Mouse (Mus musculus): ENCODE measurements around the gene Wars2.
A peak's percentile ranks its signal among the peaks of the same experiment; 100 is the strongest.

Wars2 gene

DNA sequence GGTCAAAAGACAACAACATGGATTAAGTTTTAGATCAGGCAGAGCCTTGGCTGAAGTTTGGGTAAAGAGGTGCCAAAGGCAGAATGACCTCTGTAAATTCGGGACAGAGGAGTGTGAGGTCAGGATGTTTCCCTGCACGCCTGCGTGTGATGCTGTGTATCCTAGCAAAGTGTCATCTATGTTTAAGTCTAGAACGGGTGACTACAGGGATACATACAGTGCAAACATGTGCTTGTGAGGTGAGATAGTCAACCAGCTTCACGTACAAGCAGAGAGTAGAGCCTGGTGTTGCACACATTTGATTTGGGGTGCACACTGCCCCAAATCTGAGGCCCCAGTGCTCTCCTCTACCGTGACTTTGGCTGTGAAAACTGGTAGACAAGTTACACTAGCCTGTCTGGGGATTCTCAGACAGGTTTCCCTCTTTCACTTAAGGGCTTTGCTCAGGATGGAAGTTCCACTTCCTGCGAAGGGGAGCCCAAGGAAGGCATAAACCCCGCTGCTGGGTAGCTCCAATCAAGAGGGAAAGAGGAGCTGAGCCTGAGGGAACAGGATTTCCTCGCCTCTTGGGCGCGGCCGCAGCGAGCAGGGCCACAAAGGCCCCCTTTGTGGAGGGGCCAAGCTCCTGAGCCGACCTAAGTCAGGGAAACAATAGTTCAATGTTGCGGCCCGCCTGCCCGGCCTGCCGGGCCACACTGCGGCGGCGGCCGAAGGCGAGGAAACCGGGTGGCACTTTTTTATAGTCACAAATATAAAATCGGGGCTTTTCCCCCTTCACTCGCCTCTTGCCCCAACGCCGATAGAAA lies 107.3 kb downstream of the Wars2 start:
- DNase-seq (ENCODE audit: low spot score in 2 of 2), result no peak

DNA sequence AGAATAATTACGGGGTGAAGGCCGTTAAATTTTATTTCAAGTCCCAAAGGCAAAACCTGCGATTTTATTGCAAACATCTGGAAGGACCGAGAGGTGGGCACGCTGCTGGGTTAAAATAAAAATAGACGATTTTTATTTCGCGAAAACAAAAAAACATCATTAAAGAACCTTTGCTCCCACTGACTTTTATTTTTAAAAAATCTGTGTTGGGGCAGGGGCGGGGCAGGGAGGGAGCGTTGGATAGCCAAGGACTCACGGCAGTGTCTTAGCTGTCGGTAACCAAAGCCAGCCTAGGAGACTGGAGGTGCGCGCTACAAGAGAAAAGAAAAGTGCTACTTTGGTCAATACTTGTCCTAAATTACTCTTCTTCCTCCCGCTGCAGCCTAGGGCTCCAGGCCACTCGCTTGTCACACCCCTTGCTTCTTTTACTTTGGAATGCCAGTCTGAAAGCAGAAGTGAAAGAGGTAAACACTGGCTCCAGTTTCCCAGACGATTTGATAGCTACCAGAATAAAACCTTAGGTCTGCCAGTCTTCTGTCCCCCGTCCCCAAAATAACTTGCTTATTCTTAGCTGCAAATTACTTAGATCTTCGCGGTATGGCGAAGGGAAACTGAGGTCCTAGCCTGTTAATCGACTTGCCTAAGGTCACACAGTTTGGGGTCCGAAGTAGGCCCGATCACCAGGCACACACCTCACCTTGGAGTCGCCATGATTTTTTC lies 108.1 kb downstream of the Wars2 start:
- no peak for DNase-seq (ENCODE audit: low spot score in 2 of 2)

DNA sequence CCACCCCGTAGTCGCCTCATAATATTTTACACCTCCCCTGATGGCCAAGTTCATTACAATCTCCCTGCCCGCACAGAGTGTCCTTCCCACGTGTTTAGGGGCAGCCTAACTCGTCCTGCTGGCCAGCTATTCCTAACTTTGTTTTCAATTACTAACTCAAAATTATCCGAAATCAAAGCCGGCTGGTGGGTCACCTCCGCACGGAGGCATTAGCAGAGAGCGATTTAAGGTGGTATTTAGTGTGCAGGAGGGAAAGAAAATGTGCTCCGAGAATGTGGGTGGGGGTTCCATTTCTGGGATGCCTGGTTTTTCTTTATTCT lies 108.6 kb downstream of the Wars2 start:
- DNase-seq (ENCODE audit: low spot score in 2 of 2), result no peak

DNA sequence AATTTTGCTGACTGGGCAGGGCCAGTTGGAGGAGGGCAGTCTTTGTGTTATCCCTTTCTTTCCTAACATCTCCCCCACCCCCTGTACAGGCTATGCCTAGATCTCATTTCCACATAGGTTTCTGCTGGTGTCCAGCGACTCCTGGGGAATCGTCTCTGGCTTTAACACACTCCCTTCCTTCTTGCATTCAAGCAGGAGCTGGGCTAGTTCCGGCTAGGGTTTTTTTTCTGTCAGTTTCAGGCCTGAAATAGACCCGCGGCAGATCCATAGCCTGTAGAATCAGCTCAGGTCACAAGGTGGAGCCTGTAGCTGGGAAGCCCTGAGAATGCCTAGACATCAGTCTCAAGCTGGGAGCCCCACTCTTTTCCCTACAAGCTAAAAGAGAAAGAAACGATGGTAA lies 109.0 kb downstream of the Wars2 start:
- no peak for DNase-seq (ENCODE audit: low spot score in 2 of 2)

DNA sequence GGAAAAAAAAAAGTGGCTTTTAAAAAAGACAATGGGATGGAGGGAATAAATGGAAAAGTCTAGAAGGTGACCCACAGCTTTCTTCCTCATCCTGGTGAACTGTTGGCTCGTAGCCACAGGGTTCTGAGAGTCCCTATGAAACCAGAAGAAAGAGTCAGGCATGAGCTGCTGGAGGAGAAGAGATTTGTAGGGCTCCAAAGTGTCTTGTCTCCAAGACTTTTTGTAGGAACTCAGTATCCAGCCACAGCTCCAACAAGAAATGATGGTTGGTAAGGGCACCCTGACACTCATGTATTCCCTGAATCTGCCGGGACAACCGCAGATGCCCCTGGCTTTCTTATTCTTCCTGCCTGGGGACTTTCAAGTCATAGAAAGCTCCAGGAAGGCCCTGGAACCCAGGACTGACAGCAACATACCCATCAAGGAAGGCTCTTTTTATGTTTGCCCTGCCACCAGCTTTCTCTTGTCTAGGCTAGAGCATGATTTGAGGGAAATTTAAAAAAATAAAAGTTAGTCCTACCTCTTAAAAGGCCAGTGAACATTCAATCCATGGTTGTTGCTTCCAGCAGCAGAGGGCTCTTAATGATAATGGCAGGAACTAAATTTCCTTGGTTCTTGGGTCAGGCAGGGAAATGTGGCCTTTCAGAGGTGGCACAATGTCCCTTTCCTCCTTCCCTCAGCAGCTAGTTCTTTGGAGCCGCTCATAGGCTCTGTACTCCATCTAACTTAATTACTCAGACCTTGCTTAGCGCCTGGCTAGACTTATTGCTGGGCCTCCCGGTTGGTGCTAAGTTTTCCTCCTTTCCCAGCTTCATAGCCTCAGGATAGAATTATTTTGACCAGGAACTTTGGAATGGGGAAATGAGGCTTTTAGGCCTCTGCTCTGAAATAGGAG lies 110.7 kb downstream of the Wars2 start:
- no peak for DNase-seq (ENCODE audit: low spot score in 2 of 2)

DNA sequence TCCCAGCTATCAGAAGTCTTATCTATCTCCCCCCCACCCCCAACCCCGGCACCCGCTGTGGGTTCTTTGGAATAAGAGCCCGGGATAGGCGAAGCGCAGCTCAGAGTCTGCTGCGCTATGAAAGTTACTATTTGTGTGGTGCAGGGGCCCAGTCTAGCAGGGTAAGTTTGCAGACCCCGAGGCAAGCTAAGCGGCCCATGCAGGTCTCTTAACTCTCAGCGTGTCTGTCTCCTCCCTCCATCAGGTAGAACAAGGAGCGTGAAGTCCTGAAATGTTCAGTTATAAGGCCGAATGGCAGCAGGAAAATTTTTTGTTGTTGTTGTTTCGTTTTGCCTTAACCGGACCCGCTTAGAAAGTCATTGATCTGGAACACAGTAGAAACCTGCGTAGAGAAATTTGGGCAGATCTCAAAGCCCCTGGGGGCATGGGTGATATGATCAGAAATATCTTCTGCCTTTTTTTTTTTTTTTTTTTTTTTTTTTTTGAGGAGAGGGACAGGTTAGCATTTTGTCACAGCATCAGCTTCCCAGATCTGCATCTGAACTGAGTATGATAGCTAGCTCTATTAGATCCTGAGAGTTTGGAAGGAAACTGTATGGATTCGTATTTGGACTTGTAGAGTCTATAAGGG lies 111.7 kb downstream of the Wars2 start:
- DNase-seq (ENCODE audit: low spot score in 2 of 2), result no peak

DNA sequence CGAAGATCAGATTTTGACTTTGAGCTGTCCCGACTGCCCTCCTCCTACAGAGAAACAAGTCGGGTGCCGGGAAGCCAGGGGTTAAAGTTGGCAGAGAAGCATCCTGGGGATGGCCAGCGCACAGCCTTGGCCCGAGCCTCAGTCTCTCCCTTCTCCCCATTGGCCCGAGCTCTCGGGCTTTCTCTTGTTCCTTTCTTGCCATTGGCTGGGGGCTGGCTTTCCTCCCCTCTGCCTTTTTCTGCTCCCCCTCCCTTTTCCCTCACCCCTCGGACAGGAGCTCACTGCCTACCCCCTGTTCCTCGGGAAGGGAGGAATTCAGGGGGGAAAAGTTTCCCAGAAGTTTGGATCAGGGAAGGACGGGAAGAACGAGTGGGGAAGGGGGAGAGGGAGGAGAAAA lies 112.2 kb downstream of the Wars2 start:
- no peak for DNase-seq (ENCODE audit: low spot score in 2 of 2)

DNA sequence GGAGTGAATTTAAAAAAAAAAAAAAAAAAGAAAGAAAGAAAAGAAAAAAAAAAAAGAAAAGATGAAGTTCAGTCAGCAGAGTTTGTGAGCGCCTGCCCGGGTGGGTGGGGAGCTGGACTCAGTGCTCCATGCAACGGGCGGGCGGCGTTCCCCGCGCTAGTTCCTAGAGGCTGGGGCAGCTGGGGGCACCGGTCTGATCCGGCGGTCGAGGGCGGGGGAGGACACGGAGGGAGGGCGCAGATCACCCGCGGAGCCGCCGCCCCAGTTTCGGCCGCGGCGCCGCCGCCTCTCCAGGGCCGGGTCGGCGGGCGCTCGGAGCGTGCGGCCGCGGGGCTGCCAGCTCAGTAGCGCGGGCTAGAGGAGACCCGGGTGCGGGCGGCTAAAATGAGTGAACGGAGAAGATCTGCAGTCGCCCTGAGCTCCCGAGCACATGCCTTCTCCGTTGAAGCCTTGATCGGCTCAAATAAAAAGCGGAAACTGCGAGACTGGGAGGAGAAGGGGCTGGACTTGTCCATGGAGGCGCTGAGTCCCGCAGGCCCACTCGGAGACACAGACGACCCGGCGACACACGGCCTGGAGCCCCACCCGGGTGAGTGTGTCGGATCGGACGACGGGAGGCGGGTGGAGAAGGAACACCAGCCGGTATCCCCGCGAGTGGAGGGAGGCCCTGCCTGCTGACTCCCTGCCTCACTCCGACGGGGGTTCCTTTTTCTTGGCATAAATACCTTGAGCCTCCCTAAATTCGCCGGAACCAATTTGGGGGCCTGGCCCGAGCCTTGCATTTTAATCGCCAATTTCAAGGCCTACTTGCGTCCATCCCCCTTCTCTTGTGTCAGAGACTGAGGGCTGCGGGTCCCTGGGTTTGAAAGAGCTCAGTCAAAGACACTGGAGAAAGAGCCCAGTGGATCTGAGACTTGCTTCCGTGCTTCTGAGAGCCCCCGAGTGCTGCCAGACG lies 112.9 kb downstream of the Wars2 start:
- peak in 1 of 2 experiments; percentile 72 for DNase-seq (ENCODE audit: low spot score in 2 of 2)

DNA sequence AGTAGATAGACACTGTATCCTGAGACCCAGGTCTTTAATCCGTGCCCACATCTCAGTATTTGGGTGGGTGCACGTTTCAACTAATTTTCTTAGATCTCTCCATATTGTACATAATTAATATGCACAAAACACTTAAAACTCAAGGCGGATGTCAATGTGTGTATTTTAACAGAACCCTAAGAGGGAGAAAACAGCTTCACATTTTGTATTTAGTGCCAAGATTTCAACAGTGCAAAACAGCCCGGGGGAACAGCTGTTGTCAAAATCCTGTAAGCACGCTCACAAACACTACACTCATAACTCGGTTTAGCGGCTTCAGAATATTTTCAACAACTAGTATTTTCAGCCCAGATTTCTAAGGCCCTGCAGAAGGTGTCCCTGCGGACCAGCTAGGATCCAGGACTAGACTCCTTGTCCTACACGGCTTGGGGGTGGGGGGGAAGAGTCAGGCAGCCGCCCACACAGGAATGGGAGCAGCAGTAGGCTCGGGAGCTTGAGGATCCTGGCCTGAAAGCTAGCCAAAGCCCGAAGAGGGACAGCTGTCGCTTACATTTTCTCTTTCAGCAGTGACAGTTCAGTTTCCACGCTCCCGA lies 113.8 kb downstream of the Wars2 start:
- DNase-seq (ENCODE audit: low spot score in 2 of 2), result no peak

DNA sequence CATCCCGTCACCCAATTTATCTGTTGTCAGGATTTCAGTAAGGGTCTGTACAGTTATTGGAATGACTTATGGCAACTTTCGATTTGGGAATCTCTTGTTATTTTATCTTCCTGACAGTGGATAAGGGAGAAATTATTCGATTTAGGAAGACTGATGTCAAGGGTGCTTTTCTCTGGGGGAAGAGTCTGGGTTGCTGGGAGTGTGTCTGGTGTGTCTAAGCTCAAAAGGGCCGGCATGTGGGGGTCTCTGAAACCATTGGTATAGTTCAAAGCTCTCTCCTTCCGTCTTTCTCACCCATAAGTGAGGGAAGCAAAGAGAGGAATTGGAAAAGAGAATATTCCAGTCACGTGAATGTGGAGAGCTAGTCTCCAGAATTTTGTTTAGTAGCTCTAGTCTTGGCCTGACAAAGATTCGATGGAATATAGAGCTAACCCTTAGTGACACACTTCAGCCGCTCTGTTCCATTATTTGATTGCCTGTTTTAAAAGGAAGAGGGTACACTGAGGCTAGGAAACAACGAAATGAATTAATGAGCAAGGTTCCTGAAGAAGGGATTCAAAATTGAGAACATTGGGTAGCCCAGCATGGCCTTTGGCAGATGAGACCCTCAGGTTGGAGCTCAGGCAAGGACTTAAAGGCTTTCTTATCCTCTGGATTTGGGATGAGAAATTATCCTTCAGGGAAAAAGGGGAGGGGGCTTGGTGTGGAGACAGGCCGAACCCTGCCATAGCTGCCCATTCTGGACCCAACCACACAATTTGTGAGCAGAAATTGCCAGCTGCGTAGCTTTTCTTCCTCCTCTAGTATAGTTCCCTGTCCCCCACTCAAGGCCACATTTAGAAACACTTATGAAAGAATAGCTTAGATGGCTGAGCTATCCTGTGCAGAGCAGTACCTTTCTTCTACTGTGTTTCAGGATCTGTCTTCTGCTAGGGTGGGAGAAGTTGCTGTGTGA lies 114.8 kb downstream of the Wars2 start:
- DNase-seq (ENCODE audit: low spot score in 2 of 2), result no peak

DNA sequence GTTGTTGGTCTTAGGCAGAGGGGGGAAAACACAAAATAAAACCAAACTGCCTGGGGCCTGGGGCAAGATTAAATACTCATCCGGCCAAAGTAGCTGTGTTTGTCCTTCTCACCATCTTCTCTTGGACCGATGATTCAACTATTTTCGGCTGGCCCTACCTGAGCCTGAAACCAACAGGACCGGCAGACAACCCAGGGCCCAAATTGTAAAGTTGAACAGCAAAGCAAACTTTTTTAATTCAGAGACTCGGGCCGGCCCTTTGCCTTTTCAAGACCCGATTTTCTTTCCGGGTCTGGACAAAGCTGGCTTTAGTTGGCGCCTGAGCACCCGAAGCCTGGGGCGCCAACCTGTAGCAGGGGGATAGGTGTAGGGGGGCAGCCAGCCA lies 115.5 kb downstream of the Wars2 start:
- DNase-seq (ENCODE audit: low spot score in 2 of 2), result no peak

DNA sequence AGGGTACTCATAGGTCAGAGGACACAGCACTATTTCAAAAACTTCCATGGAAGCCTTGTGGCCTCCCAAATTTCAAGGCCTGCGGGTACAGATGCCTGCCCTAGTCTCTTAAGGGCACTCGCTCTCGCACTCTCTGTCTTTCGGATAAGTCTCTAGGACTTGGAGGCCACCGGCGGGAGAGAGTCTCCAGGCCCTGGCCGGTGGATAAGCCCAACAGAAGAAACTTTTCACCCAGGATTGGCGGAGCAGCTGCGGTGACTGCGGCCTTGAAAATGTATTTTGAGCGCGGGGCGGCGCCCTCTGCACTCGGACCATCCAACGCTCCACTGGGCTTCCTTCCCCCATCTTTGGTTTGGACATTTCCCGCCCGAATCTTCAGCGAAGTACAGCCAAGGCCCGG lies 115.9 kb downstream of the Wars2 start:
- no peak for DNase-seq (ENCODE audit: low spot score in 2 of 2)

DNA sequence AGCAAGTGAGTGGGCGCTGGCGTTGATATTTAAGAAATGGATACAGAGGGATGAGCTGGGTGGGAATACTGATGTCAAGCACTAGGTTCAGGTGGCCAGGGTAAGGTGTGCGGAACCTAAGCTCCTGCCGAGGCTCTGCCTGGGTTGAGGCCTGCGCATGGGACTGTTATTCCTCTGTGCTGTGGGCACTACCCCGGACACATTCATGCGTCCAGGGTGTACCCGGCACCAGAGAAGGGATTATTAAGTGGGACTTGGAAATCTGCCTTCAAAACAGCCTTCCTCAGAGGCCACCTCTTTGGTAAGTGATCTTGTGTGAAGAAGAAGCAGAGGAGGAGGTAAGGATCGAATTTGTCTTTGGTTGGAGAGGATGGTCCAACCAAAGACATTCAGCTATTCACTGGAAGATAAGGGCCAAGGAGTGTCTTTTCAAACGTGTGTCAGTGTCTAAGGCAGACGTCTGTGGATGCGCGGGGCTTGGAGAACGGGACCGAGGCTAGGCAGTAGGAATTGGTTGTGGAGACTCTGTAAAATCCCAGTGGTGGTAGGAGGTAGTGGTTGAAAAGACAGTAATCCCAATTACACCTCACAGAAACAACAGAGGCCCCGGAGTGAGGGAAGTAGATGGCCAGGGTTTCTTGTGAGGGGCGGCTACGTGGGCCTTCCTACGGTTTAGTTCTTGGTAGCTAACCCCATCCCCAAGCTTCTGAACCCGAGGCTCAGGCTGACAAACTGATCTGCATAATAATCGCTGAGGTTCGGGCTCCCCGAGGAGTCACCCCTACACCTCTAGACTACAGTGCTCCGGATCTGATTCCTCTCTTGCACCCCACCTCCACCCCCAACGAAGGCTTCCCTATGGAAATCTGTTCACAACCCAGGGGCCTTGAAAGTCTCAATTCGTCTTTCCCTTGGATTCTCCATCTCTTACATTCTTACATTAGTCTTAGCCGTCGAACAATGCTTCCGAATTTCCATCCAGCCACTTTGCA lies 117.0 kb downstream of the Wars2 start:
- DNase-seq (ENCODE audit: low spot score in 2 of 2), result no peak

DNA sequence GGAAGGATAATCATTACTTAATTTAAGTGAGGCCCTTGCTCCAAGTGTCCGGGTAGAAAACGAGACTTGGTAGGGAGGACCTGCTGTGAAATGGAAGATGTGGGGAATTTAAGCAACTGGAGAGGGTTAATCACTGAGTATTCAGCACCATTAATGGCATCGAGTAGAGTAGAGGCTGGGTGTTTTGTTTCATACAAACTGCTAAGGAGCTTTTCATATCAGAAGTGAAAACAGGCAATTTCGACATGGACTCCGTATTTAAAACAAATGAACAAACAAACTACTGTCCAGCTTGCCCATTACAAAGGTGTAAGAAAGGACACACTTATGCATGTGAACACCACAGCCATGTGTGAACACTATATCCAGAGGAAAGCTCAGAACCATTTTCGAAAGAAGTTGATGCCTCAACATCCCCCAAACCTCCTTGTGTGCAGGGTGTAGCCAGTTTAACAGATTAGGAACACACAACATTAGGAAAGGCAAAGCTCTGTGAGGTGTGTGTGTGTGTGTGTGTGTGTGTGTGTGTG lies 118.9 kb downstream of the Wars2 start:
- DNase-seq (ENCODE audit: low spot score in 2 of 2), result no peak

DNA sequence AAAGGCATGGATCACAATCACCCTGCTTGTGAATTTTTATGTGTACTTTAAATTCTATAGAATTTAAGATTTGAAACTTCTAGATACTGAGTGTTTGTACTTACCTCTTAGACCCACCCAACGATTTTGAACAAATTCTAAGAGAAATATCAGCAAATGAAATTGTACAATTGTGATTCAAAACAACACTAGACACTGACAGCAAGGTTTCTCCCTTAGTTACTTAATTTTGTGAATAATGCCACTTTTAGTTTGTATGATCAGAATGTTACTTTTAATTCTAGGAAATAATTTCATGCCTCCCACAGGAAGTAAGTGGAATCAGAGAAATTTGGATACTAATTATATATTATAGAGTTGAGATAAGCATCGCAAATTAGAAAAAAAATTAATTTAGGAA lies 119.5 kb downstream of the Wars2 start:
- DNase-seq (ENCODE audit: low spot score in 2 of 2), result no peak

DNA sequence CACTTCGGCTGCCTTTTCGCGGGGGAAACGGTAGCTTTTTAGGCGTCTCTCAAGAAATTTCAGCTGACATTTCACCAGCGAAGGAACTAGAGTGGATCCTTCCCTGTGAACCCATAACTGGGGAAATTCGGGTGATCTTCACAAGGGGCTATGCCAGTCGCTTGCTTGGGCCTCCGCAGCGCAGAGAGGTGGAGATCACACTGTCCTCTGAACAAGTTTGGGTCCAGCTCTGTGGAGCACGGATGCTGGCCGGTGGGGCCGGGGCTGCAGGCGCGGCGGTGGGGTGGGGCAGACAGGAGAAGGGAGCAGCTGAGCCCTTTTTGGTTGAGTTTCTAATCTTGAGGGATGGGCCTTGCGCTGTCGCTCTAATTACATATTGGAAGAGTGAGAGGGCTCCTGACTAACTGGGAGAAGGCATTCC lies 120.5 kb downstream of the Wars2 start:
- no peak for DNase-seq (ENCODE audit: low spot score in 2 of 2)

DNA sequence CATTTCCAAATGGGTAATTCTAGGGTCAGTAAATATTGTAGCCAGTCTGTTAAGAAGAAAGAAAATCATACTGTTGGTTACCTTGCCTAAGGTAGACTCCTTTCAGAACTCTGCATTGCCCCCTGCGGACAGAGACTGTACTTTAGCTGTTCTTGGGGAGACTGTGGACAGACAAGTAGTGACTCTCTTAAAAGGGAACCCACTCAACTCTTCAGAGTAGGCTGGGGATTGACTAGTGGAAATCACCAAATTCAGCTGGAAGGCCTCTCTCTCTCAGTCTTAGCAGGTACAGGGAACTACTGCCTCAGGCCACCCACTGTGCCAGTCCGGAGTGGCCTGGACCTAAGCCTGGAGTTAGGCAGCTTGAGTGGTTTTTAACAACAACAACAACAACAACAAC lies 121.1 kb downstream of the Wars2 start:
- DNase-seq (ENCODE audit: low spot score in 2 of 2), result no peak

DNA sequence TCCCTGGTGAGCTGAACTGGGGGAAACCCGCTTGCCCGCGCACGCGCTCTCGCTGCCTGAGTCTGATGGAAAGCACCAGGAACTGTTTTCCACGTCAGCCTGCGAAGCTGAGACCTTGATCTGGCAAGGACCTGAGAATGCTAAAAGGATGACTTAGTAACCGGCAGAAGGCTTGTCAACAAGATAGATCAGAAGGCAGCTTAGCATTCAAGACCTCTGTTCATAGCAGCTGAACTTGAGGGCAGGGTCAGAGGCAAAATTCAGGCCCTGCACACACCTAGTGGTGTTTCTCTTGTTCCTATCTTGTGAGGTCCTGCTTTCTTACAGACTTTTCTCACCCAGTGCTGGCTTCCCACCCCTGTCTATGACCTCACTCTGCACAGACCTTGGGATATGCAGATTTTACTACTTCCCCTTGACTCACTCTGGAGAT lies 122.6 kb downstream of the Wars2 start:
- no peak for DNase-seq (ENCODE audit: low spot score in 2 of 2)

Measured in spleen, postnatal 4 days (tissue).